Mouse (Mus musculus) lung, adult 2 months (tissue): ENCODE results near the gene Rorc.

Source experiments
- CTCF ChIP-seq: fragments of 200-500 bp; IDR thresholded peaks from 2 replicates; pipeline ENCODE4 v1.5.1; 2011; ENCODE audit warnings: mild to moderate bottlenecking, low read length, control low read depth; ENCODE audit not compliant: insufficient read depth
- POLR2A ChIP-seq: fragments of 200-500 bp; IDR thresholded peaks from 2 replicates; pipeline ENCODE4 v1.6.1; 2011; ENCODE audit warnings: low read depth, mild to moderate bottlenecking, control low read depth, low read length, borderline replicate concordance; ENCODE audit errors: extremely low read depth

GRCm38 (mm10) chr3:94404366-94405054 lies 31.9 kb downstream of the Rorc start:
- TF ChIP-seq POLR2A, result no peak
- TF ChIP-seq CTCF, result no peak
